Mouse (Mus musculus): Measurements from ENCODE around the gene Celf2. TPM values are rescaled to one million over a fixed set of nuclear protein-coding genes. Genes with fewer than 3 reads are reported as not detected.

Gene Celf2
- polyA plus RNA-seq, 1 experiment from 2014 or later, result 51.0 TPM

DNA sequence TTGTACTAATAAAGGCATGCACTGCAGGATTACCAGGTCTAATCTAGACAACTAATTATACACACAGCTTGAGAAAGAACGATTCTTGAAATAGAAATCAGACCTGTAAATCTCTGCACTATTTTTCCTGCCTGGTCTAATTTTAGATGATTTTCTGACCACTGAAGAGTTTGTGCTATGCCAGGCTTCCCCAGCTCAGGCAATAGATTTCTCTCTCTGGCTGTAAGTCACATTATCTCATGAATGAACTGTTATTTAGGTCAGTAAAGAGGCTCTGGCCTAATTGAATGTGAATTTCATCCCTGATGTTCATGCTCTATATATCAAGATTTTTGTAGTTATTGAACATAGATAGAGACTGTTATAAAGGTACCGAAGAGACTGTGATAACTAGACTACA, 694.1 kb downstream of the Celf2 start:
- no peak overlapping the region for H3K4me3 ChIP-seq (ENCODE audit: low read depth, low read length)

DNA sequence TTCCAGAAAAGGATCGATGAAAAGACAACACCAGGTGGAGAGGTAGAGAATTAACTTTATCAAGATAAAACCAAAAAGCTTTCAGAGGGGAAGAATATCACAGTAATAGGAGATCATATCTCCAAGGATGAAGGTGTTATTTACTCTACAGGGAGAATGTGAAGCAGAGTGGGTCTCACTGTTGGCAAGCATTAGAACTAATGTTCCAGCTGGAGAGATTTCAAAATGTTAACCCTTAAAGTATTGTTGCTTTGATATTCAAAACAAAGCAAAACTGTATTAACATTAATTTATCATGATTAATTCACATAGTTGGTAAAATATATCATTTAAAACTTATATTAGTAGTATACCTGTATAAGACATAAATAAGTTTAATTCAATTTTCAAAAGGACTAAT, 700.6 kb downstream of the Celf2 start:
- H3K27ac ChIP-seq (ENCODE audit: low read depth, low read length), result no peak overlapping the region
- 76% methylated on average over 1 of the region's 1 CpGs for WGBS (ENCODE audit: insufficient replicate concordance)
- ATAC-seq (replicated peaks; ENCODE audit: insufficient number of reproducible peaks, low FRiP score, low TSS enrichment), result no peak
- H3K9ac ChIP-seq (ENCODE audit: low read depth, low read length), result no peak overlapping the region
- H3K4me3 ChIP-seq (ENCODE audit: low read depth, low read length), result no peak overlapping the region
- H3K27me3 ChIP-seq (ENCODE audit: control insufficient read depth, insufficient read depth, low read length), result no peaks in the 10 kb centered on the region
- H3K4me1 ChIP-seq (ENCODE audit: control insufficient read depth, insufficient read depth, low read length), result no peaks in the 10 kb centered on the region
- H3K4me2 ChIP-seq, result no peak overlapping the region
- no peaks in the 10 kb centered on the region for H3K9me3 ChIP-seq (replicated peaks; ENCODE audit: control insufficient read depth, low read length)
- H3K36me3 ChIP-seq (ENCODE audit: control insufficient read depth, insufficient read depth, low read length), result no peaks in the 10 kb centered on the region

More for the DNA sequence above, 694.1 kb downstream of the Celf2 start:
- Histone ChIP-seq H3K4me1 (ENCODE audit: control insufficient read depth, insufficient read depth, low read length) (no peaks in the 10 kb centered on the region), H3K36me3 (ENCODE audit: control insufficient read depth, insufficient read depth, low read length) (no peaks in the 10 kb centered on the region), H3K4me2 (no peak overlapping the region), H3K27ac (ENCODE audit: low read depth, low read length) (no peak overlapping the region), H3K9ac (ENCODE audit: low read depth, low read length) (no peak overlapping the region), H3K27me3 (ENCODE audit: control insufficient read depth, insufficient read depth, low read length) (no peaks in the 10 kb centered on the region), H3K9me3 (replicated peaks; ENCODE audit: control insufficient read depth, low read length) (no peaks in the 10 kb centered on the region)
- WGBS (ENCODE audit: insufficient replicate concordance), result 56% methylated on average over 2 of the region's 2 CpGs
- ATAC-seq (replicated peaks; ENCODE audit: insufficient number of reproducible peaks, low FRiP score, low TSS enrichment), result no peak

DNA sequence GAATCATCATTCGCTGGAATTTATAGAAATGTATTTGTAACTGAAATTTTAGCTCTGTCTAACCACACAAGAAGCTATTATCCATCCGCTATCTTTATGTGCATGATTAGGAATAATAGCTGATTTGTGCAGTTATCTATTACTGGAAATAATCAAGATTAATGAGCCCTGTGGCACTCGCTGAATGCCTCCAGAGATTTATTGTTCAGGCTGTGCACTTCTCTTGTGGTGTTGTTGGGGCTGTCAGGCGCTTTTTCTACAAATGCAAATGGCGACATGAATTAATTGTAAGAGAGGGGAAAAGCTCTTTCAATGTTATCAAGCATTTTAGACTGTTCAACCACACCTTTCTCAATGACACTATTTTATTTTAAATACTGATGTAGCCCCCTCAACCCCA, 712.6 kb downstream of the Celf2 start:
- 76% methylated on average over 5 of the region's 5 CpGs for WGBS (ENCODE audit: insufficient replicate concordance)
- no peak overlapping the region for H3K4me3 ChIP-seq (ENCODE audit: low read depth, low read length)
- no peaks in the 10 kb centered on the region for H3K36me3 ChIP-seq (ENCODE audit: control insufficient read depth, insufficient read depth, low read length)
- H3K4me1 ChIP-seq (ENCODE audit: control insufficient read depth, insufficient read depth, low read length), result peaks cover 8% of the 10 kb centered on the region
- no peak for ATAC-seq (replicated peaks; ENCODE audit: insufficient number of reproducible peaks, low FRiP score, low TSS enrichment)
- H3K9ac ChIP-seq (ENCODE audit: low read depth, low read length), result no peak overlapping the region
- no peaks in the 10 kb centered on the region for H3K9me3 ChIP-seq (replicated peaks; ENCODE audit: control insufficient read depth, low read length)
- H3K27me3 ChIP-seq (ENCODE audit: control insufficient read depth, insufficient read depth, low read length), result no peaks in the 10 kb centered on the region
- H3K27ac ChIP-seq (ENCODE audit: low read depth, low read length), result no peak overlapping the region
- no peak overlapping the region for H3K4me2 ChIP-seq

DNA sequence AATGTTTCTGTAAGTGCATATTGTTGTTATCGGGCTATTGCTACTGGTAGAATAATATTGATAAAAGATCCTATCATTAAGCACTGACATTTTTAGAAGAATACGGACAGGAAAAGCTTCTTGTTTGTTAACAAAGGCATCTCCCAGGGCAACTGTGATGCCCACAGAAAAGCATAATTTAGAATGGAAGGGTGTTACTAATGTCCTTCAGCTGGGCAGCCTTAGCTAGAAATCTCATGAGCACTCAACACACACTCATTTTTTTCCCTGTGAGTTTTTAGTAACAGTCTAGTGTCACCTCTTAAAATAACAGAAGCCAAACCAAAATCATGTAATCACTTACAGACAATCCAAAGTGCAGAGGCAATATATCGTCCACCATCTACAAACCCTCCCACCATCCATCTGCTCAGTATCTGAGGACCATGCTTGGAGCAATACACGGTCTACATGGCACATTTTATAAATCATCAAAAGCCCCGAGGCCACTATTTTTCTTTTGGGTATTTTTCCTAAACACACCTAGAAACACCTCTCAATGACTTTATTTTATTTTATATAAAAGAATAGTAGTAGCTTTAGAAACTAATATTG, 713.3 kb downstream of the Celf2 start:
- Histone ChIP-seq H3K9me3 (replicated peaks; ENCODE audit: control insufficient read depth, low read length) (no peaks in the 10 kb centered on the region), H3K27me3 (ENCODE audit: control insufficient read depth, insufficient read depth, low read length) (no peaks in the 10 kb centered on the region), H3K4me3 (ENCODE audit: low read depth, low read length) (no peak overlapping the region), H3K4me1 (ENCODE audit: control insufficient read depth, insufficient read depth, low read length) (peaks cover 8% of the 10 kb centered on the region), H3K4me2 (no peak overlapping the region), H3K27ac (ENCODE audit: low read depth, low read length) (no peak overlapping the region), H3K36me3 (ENCODE audit: control insufficient read depth, insufficient read depth, low read length) (no peaks in the 10 kb centered on the region), H3K9ac (ENCODE audit: low read depth, low read length) (no peak overlapping the region)
- WGBS (ENCODE audit: insufficient replicate concordance), result 68% methylated on average over 5 of the region's 5 CpGs
- ATAC-seq (replicated peaks; ENCODE audit: insufficient number of reproducible peaks, low FRiP score, low TSS enrichment), result no peak

DNA sequence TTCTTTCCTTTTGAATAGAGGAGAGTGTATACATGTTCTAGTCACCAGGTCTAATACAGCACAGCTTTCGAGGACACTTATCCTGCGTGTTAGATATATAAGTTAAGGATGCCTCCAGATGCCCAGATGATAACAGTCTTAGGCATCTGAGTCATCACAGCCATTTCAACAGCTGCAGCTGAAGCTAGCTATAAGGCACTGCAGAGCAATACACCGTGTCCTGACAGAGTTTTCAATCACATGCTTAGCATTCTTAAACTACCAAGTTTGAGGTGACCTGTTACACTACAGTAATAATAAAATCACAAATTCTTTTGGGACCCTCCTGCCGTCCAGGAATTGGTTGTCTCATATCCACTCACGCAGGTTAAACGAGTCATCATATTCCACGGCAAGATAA, 714.5 kb downstream of the Celf2 start:
- Histone ChIP-seq H3K4me1 (ENCODE audit: control insufficient read depth, insufficient read depth, low read length) (peaks cover 8% of the 10 kb centered on the region), H3K9ac (ENCODE audit: low read depth, low read length) (no peak overlapping the region), H3K36me3 (ENCODE audit: control insufficient read depth, insufficient read depth, low read length) (no peaks in the 10 kb centered on the region), H3K4me2 (no peak overlapping the region; the same call in 1 of the 2 replicates), H3K4me3 (ENCODE audit: low read depth, low read length) (no peak overlapping the region), H3K27ac (ENCODE audit: low read depth, low read length) (no peak overlapping the region), H3K9me3 (replicated peaks; ENCODE audit: control insufficient read depth, low read length) (no peaks in the 10 kb centered on the region), H3K27me3 (ENCODE audit: control insufficient read depth, insufficient read depth, low read length) (no peaks in the 10 kb centered on the region)
- no peak for ATAC-seq (replicated peaks; ENCODE audit: insufficient number of reproducible peaks, low FRiP score, low TSS enrichment)
- WGBS (ENCODE audit: insufficient replicate concordance), result 49% methylated on average over 7 of the region's 7 CpGs

DNA sequence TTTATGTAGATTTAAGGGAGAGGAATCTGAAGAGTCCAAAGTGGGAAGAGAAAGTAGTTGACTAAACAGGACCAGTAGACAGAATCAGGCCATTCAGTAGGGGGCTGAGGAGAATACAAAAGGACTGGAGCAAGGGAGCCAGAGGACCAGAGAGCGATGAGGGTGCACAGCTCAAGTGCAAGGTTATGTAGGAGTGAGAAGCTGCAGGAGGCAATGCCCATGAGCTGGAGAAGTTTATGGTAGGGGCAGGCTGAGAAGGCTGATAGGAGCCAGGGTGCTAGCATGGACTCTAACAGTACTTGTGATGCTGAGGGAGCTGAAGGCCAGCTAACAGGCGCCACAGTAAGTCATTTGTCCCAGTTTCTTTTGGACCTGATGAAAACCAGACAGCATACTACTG, 718.5 kb downstream of the Celf2 start:
- Histone ChIP-seq H3K4me2 (no peak overlapping the region), H3K36me3 (ENCODE audit: control insufficient read depth, insufficient read depth, low read length) (no peaks in the 10 kb centered on the region), H3K27ac (ENCODE audit: low read depth, low read length) (no peak overlapping the region), H3K9me3 (replicated peaks; ENCODE audit: control insufficient read depth, low read length) (no peaks in the 10 kb centered on the region), H3K4me3 (ENCODE audit: low read depth, low read length) (no peak overlapping the region), H3K4me1 (ENCODE audit: control insufficient read depth, insufficient read depth, low read length) (peaks cover 11% of the 10 kb centered on the region), H3K27me3 (ENCODE audit: control insufficient read depth, insufficient read depth, low read length) (no peaks in the 10 kb centered on the region), H3K9ac (ENCODE audit: low read depth, low read length) (no peak overlapping the region)
- no peak for ATAC-seq (replicated peaks; ENCODE audit: insufficient number of reproducible peaks, low FRiP score, low TSS enrichment)
- WGBS (ENCODE audit: insufficient replicate concordance), result 79% methylated on average over 2 of the region's 2 CpGs

DNA sequence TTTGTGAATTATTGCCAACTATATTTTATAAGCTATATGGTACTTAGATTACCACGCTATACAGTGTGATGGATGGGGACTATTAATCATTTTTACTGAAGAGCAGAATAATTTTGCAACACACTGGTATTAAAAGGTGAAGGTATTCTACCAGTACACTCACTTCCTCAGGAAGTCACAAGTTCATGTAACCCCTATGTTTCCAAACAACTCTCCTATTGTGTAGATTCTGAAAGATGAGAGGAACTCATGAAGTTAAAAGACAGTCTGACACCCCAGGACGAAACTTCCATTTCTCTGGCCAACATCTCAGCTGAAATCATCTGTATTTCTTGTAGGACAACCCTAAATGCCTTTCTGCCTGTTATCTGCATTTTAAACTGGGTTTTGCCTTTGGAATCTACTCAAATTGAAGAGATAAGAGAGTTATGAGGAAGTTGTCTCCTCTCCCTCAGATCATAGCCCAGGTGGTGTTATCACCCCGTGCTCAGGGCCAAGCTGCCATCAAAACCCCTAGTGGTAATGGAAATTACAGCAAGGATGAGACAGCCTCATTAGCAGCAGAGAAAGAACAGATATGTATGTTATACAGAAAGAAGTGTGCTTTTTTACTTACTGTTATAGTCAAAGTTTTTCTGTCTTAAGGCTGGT, 722.7 kb downstream of the Celf2 start:
- Histone ChIP-seq H3K4me2 (no peak overlapping the region), H3K9me3 (replicated peaks; ENCODE audit: control insufficient read depth, low read length) (no peaks in the 10 kb centered on the region), H3K27ac (ENCODE audit: low read depth, low read length) (no peak overlapping the region), H3K4me1 (ENCODE audit: control insufficient read depth, insufficient read depth, low read length) (0 out of 2 replicates have a peak, but pooled peaks cover 3% of the 10 kb centered on the region), H3K4me3 (ENCODE audit: low read depth, low read length) (no peak overlapping the region), H3K36me3 (ENCODE audit: control insufficient read depth, insufficient read depth, low read length) (no peaks in the 10 kb centered on the region), H3K27me3 (ENCODE audit: control insufficient read depth, insufficient read depth, low read length) (no peaks in the 10 kb centered on the region), H3K9ac (ENCODE audit: low read depth, low read length) (no peak overlapping the region)
- no peak for ATAC-seq (replicated peaks; ENCODE audit: insufficient number of reproducible peaks, low FRiP score, low TSS enrichment)
- 62% methylated on average over 3 of the region's 3 CpGs for WGBS (ENCODE audit: insufficient replicate concordance)

DNA sequence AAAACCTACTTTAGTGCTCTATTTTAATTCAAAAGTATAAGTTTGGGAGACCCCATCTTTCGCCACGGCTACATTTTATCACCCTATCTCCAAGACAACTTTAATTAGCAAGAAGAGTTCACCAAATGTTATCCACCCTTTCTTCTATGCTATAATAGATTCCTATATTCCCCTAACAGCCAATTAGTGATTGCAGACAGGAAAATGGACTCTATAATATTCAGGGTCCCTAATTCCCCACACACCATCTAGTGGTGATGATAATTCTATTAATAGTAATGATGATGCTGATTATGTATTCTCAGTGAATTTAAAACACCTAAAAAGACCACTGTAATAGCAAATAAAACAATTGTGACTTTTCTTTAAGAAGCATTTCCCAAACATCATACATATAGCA, 739.1 kb downstream of the Celf2 start:
- no peaks in the 10 kb centered on the region for H3K4me1 ChIP-seq (ENCODE audit: control insufficient read depth, insufficient read depth, low read length)
- H3K36me3 ChIP-seq (ENCODE audit: control insufficient read depth, insufficient read depth, low read length), result no peaks in the 10 kb centered on the region
- 88% methylated on average over 2 of the region's 2 CpGs for WGBS (ENCODE audit: insufficient replicate concordance)
- H3K27ac ChIP-seq (ENCODE audit: low read depth, low read length), result no peak overlapping the region
- H3K9ac ChIP-seq (ENCODE audit: low read depth, low read length), result no peak overlapping the region
- ATAC-seq (replicated peaks; ENCODE audit: insufficient number of reproducible peaks, low FRiP score, low TSS enrichment), result no peak
- H3K27me3 ChIP-seq (ENCODE audit: control insufficient read depth, insufficient read depth, low read length), result no peaks in the 10 kb centered on the region
- H3K4me3 ChIP-seq (ENCODE audit: low read depth, low read length), result no peak overlapping the region
- H3K4me2 ChIP-seq, result no peak overlapping the region
- no peaks in the 10 kb centered on the region for H3K9me3 ChIP-seq (replicated peaks; ENCODE audit: control insufficient read depth, low read length)

DNA sequence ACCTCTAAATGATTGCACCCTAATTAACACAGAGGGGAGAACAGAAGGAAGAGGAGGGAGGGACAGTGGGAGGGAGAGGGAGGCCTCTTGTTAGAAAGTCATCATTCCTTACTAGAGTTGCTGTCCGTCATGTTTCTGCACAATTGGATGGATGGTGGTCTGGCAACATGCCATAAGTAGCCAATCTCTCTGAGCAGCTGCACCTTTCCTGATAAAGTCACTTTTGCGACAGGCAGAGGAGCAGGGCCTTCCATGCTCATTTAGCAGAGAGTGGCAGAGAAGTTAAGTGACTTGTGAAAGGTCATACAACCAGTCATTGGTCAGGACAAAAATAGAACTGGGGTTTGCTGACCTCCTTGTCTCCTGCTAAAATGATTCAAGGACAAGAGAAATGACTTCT, 747.0 kb downstream of the Celf2 start:
- no peak overlapping the region for H3K27ac ChIP-seq (ENCODE audit: low read depth, low read length)

More for the DNA sequence above, 747.0 kb downstream of the Celf2 start:
- Histone ChIP-seq H3K9ac (ENCODE audit: low read depth, low read length) (no peak overlapping the region), H3K9me3 (replicated peaks; ENCODE audit: control insufficient read depth, low read length) (no peaks in the 10 kb centered on the region), H3K27me3 (ENCODE audit: control insufficient read depth, insufficient read depth, low read length) (no peaks in the 10 kb centered on the region), H3K36me3 (ENCODE audit: control insufficient read depth, insufficient read depth, low read length) (no peaks in the 10 kb centered on the region), H3K4me3 (ENCODE audit: low read depth, low read length) (no peak overlapping the region), H3K4me1 (ENCODE audit: control insufficient read depth, insufficient read depth, low read length) (0 out of 2 replicates have a peak, but pooled peaks cover 3% of the 10 kb centered on the region), H3K4me2 (no peak overlapping the region)
- 17% methylated on average over 2 of the region's 2 CpGs for WGBS (ENCODE audit: insufficient replicate concordance)
- ATAC-seq (replicated peaks; ENCODE audit: insufficient number of reproducible peaks, low FRiP score, low TSS enrichment), result no peak
